Comparison of ENCODE assay signal across 9 mouse cellular contexts in the genomic region with DNA sequence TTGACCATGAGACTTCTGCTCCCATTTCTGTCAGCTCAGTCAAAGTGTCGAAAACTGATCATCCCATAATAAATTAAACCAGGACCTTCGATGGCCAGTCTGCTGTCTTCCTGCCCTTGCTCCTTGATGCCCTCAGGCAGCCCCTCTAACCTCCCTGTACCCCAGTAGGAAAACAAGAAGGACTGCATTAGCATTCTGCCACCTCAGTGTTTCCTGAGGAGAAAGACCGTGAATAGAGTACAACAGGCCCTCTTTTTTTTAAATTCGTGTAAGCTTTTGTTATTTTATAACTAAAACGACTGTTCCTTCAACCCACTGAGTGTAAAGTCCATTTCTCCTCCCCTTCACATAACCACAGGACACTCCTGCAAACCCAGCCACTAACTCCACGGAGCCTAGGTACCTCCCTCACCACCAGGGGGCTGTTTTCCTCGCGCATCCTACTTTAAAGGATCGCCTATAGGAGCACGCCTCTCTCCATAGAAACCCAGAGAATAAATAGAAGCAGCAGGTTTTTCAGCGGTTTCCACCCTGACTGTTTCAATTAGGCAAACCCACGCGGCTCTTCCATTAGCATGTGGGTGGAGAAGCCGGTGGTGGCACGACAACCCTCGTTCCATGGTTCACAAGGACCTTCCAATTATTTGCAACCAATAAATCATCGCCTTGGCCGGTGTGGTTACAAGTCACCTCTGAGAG.
DNase-seq lines count a peak whose midpoint lies in the region; ATAC-seq lines count a peak whose summit lies in the region.
"Had no signal": no experiment of that assay in that cellular context is flagged by ENCODE, and none has a peak within 500 bp of the region (broad histone marks: within the 10 kb centered on the region; RNA-seq: fewer than 3 reads in every experiment).

No protein-coding gene starts in this region.

- DNase-seq in heart, adult 8-10 months (ENCODE audit: low spot score) = no peak
- DNase-seq in cerebellum, postnatal 25 days = peak; percentile 64 to 77
- peak; percentile 31 to 50 for DNase-seq in frontal cortex, postnatal 25 days (ENCODE audit: low spot score in 2 of 2)
- DNase-seq in limb, embryonic 11.5 days (ENCODE audit: low spot score) = peak; percentile 77
- peak; percentile 79 for DNase-seq in retina, embryonic 14.5 days (ENCODE audit: low spot score)
- DNase-seq in c-Kit-positive CD71-positive TER-119-positive erythroid progenitor cells, embryonic 14.5 days (ENCODE audit: low spot score) = no peak

- 22% methylated on average over 18 of the region's 18 CpGs for WGBS in heart, embryonic 12.5 days
- WGBS in kidney, embryonic 15.5 days = 16% methylated on average over 18 of the region's 18 CpGs
- WGBS in limb, embryonic 11.5 days = 16% methylated on average over 18 of the region's 18 CpGs

- ATAC-seq in heart, embryonic 12.5 days (ENCODE audit: insufficient number of reproducible peaks, low FRiP score) = no peak
- ATAC-seq in kidney, embryonic 15.5 days (replicated peaks; ENCODE audit: low FRiP score) = peak; percentile 92
- no peak for ATAC-seq in limb, embryonic 11.5 days (ENCODE audit: insufficient number of reproducible peaks, low FRiP score, low TSS enrichment, low read depth)

- no peak overlapping the region for H3K9ac ChIP-seq in heart, embryonic 12.5 days
- H3K9ac ChIP-seq in kidney, embryonic 15.5 days = no peak overlapping the region
- no peak overlapping the region for H3K9ac ChIP-seq in limb, embryonic 11.5 days (ENCODE audit: low read length)

- peak overlapping the region; percentile 52 for H3K4me2 ChIP-seq in heart, embryonic 12.5 days
- peak overlapping the region; percentile 52 for H3K4me2 ChIP-seq in kidney, embryonic 15.5 days
- peak overlapping the region; percentile 35; the same call in 1 of the 2 replicates for H3K4me2 ChIP-seq in limb, embryonic 11.5 days (ENCODE audit: low read depth, severe bottlenecking)

- H3K4me1 ChIP-seq in heart, embryonic 12.5 days (replicated peaks) = 0 out of 2 replicates have a peak, but pooled peaks cover 3% of the 10 kb centered on the region
- H3K4me1 ChIP-seq in kidney, embryonic 15.5 days = peaks cover 7% of the 10 kb centered on the region
- peaks cover 3% of the 10 kb centered on the region; the same call in 1 of the 2 replicates for H3K4me1 ChIP-seq in limb, embryonic 11.5 days (ENCODE audit: control insufficient read depth, insufficient read depth, low read length)
- H3K4me1 ChIP-seq: megakaryocyte, embryonic 14.5 days had no signal

- H3K4me3 ChIP-seq in heart, embryonic 12.5 days = no peak overlapping the region
- H3K4me3 ChIP-seq in kidney, embryonic 15.5 days (replicated peaks) = peak overlapping the region; percentile 13; the same call in 1 of the 2 replicates
- H3K4me3 ChIP-seq in limb, embryonic 11.5 days (ENCODE audit: low read depth, low read length) = no peak overlapping the region
- H3K4me3 ChIP-seq: megakaryocyte, embryonic 14.5 days had no signal

- no peaks in the 10 kb centered on the region for H3K9me3 ChIP-seq in heart, embryonic 12.5 days (replicated peaks)
- no peaks in the 10 kb centered on the region for H3K9me3 ChIP-seq in kidney, embryonic 15.5 days (replicated peaks)
- H3K9me3 ChIP-seq in limb, embryonic 11.5 days (ENCODE audit: control insufficient read depth, low read length) = no peaks in the 10 kb centered on the region

- peaks cover 18% of the 10 kb centered on the region for H3K27me3 ChIP-seq in heart, embryonic 12.5 days (replicated peaks)
- no peaks in the 10 kb centered on the region; the same call in 1 of the 2 replicates for H3K27me3 ChIP-seq in kidney, embryonic 15.5 days
- H3K27me3 ChIP-seq in limb, embryonic 11.5 days (ENCODE audit: control insufficient read depth, insufficient read depth, low read length) = no peaks in the 10 kb centered on the region

- no peak overlapping the region for H3K27ac ChIP-seq in heart, embryonic 12.5 days (ENCODE audit: poor library complexity, severe bottlenecking)
- H3K27ac ChIP-seq in kidney, embryonic 15.5 days = no peak overlapping the region
- H3K27ac ChIP-seq in limb, embryonic 11.5 days (replicated peaks; ENCODE audit: low read depth, low read length) = no peak overlapping the region

- H3K36me3 ChIP-seq in heart, embryonic 12.5 days = no peaks in the 10 kb centered on the region
- H3K36me3 ChIP-seq in kidney, embryonic 15.5 days = no peaks in the 10 kb centered on the region
- H3K36me3 ChIP-seq in limb, embryonic 11.5 days (ENCODE audit: control insufficient read depth, insufficient read depth, low read length) = no peaks in the 10 kb centered on the region

Comparison
In these comparisons a context has a peak if more than half of its experiments do, and no peak if none do; other contexts are left out.
1. DNase-seq: peak in cerebellum, postnatal 25 days (2 of 2), frontal cortex, postnatal 25 days (2 of 2), limb, embryonic 11.5 days (single experiment) and retina, embryonic 14.5 days (single experiment); none in heart, adult 8-10 months (single experiment) and c-Kit-positive CD71-positive TER-119-positive erythroid progenitor cells, embryonic 14.5 days (single experiment).
2. Peak in every context shown above with its lines, with median percentiles within 50 percentile points of each other: H3K4me2 ChIP-seq.